Mouse (Mus musculus): ENCODE measurements around the gene Fbxl13. TPM values are rescaled to one million over a fixed set of nuclear protein-coding genes. Genes with fewer than 3 reads are reported as not detected.

Gene Fbxl13
- polyA plus RNA-seq, 1 experiment from 2014 or later = 0.58 TPM

GRCm38 (mm10) chr5:21438428-21438827 lies 207.0 kb downstream of the Fbxl13 start:
- H3K36me3 ChIP-seq = no peaks in the 10 kb centered on the region
- no peak for ATAC-seq (ENCODE audit: low FRiP score)
- H3K4me1 ChIP-seq (replicated peaks) = no peaks in the 10 kb centered on the region; the same call in 1 of the 2 replicates
- no peaks in the 10 kb centered on the region for H3K27me3 ChIP-seq
- H3K9me3 ChIP-seq = no peaks in the 10 kb centered on the region
- no peak overlapping the region for H3K4me3 ChIP-seq
- no peak overlapping the region for H3K9ac ChIP-seq
- 92% methylated on average over 9 of the region's 9 CpGs for WGBS
- H3K4me2 ChIP-seq = no peak overlapping the region
- H3K27ac ChIP-seq = no peak overlapping the region

GRCm38 (mm10) chr5:21436471-21436975 lies 208.9 kb downstream of the Fbxl13 start:
- no peak overlapping the region for H3K9ac ChIP-seq
- no peaks in the 10 kb centered on the region for H3K9me3 ChIP-seq
- no peak overlapping the region for H3K4me2 ChIP-seq
- no peak for ATAC-seq (ENCODE audit: low FRiP score)
- H3K27me3 ChIP-seq = no peaks in the 10 kb centered on the region
- no peak overlapping the region for H3K27ac ChIP-seq
- no peaks in the 10 kb centered on the region; the same call in 1 of the 2 replicates for H3K4me1 ChIP-seq (replicated peaks)
- WGBS = 51% methylated on average over 8 of the region's 8 CpGs
- H3K4me3 ChIP-seq = no peak overlapping the region
- no peaks in the 10 kb centered on the region for H3K36me3 ChIP-seq

GRCm38 (mm10) chr5:21434148-21434929 lies 211.1 kb downstream of the Fbxl13 start:
- 78% methylated on average over 11 of the region's 11 CpGs for WGBS
- ATAC-seq (ENCODE audit: low FRiP score) = peak; percentile 59; the same call in 1 of the 2 replicates

More at GRCm38 (mm10) chr5:21434148-21434929, 211.1 kb downstream of the Fbxl13 start:
- Histone ChIP-seq H3K27me3 (no peaks in the 10 kb centered on the region), H3K36me3 (no peaks in the 10 kb centered on the region), H3K4me3 (no peak overlapping the region), H3K9ac (no peak overlapping the region), H3K4me2 (no peak overlapping the region), H3K9me3 (no peaks in the 10 kb centered on the region), H3K4me1 (replicated peaks) (no peaks in the 10 kb centered on the region; the same call in 1 of the 2 replicates), H3K27ac (no peak overlapping the region)

Other genes with a start within 250 kb of the Fbxl13 start
- 0.76 and 1.7 TPM in 2 replicates for gene Ccdc146, start 221.0 kb downstream of the Fbxl13 start, polyA plus RNA-seq (2015; fragmentation: Nextera tagmentation; extraction: Ambion mirVana)
- 6.1 and 6.2 TPM in 2 replicates for gene Fam185a, start 220.7 kb downstream of the Fbxl13 start, polyA plus RNA-seq (2015; fragmentation: Nextera tagmentation; extraction: Ambion mirVana)
- 8.4 and 11.2 TPM in 2 replicates for gene Lrrc17, start 102.1 kb downstream of the Fbxl13 start, polyA plus RNA-seq (2015; fragmentation: Nextera tagmentation; extraction: Ambion mirVana)
- gene Armc10, start 179 bp upstream of the Fbxl13 start, polyA plus RNA-seq (2015; fragmentation: Nextera tagmentation; extraction: Ambion mirVana) = 63.1 and 68.4 TPM in 2 replicates
- gene Napepld, start 55.8 kb upstream of the Fbxl13 start, polyA plus RNA-seq (2015; fragmentation: Nextera tagmentation; extraction: Ambion mirVana) = 2.1 TPM in 2 replicates
- 79.5 and 81.3 TPM in 2 replicates for gene Pmpcb, start 91.5 kb upstream of the Fbxl13 start, polyA plus RNA-seq (2015; fragmentation: Nextera tagmentation; extraction: Ambion mirVana)
- gene Dnajc2, start 139.6 kb upstream of the Fbxl13 start, polyA plus RNA-seq (2015; fragmentation: Nextera tagmentation; extraction: Ambion mirVana) = 74.0 and 81.0 TPM in 2 replicates
- gene Psmc2, start 139.6 kb upstream of the Fbxl13 start, polyA plus RNA-seq (2015; fragmentation: Nextera tagmentation; extraction: Ambion mirVana) = 195 and 198 TPM in 2 replicates
- 0.09 and 0.17 TPM in 2 replicates for gene Slc26a5, start 220.0 kb upstream of the Fbxl13 start, polyA plus RNA-seq (2015; fragmentation: Nextera tagmentation; extraction: Ambion mirVana)

All from hindbrain, embryonic 13.5 days (tissue).